Mouse (Mus musculus) frontal cortex, postnatal 36 days (tissue): Measurements from ENCODE around the gene Nynrin.

Experiments used
- DNase-seq, 2 experiments: peaks; one replicate each; pipeline ENCODE4 v3.0.0; 2022; ENCODE audit warnings: low spot score in 2 of 2

The Nynrin gene

DNA sequence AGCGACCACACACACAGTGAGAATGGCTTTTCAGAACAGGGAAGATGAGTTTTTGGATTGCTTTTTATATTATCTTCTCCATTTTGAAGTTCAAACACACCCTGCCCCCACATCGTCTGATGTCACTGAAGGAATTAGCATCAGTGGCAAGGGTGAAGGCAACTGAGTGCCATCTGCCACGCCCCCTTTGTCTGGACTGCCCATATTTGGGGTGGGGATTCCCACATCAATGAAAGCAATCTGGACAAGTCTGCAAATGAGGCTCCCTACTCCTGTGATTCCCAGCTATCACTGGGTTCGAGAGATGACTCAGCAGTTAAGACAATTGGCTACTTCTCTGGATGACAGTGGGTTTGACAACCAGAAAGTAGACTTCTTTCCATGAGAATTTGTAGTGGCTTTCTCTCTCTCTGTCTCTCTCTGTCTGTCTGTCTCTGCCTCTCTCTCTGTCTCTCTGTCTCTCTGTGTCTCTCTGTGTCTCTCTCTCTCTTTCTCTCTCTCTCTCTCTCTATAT, 12.9 kb upstream of the Nynrin start:
- DNase-seq: no peak

- no peak for DNase-seq
Measured at GRCm38 (mm10) chr14:55842794-55843193, 11.0 kb upstream of the Nynrin start.

GRCm38 (mm10) chr14:55845506-55846294, 8.1 kb upstream of the Nynrin start:
- DNase-seq: no peak

GRCm38 (mm10) chr14:55850885-55851284, 2.9 kb upstream of the Nynrin start:
- no peak for DNase-seq

- DNase-seq: no peak
Measured at GRCm38 (mm10) chr14:55852646-55853551, 911 bp upstream of the Nynrin start.

DNA sequence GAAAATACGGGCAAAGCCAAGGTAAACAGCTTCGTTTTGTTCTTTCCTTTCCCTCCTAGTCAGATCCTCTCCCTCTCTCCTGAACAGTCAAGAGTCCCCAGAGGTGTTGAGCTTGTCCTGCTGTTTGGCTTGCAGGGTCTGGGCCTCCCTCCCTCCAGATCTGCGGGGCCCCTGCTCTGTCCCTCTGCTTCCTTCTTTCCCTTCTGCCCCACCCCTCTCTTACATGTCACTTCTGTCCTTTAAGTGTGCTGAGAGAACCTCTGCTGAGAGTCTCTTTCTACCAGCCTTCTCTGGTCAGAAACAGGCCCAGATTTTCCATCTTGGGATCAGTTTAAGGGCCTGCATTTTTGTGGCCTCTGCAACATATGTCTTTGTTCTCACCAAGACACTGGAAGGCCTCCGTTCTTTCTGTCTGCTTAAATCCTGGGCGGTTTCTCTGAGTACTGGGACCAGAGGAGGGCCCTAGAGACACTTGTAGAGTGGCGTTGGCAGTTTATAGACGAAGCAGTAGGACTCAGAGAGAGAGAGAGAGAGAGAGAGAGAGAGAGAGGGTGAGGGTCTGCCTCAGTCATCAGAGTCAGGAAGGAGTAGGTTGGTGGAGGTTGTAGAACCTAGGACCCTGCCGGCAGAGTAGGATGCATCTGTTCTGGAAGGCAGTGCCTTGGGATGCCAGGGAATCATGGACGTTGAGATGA, 743 bp downstream of the Nynrin start:
- DNase-seq: no peak

GRCm38 (mm10) chr14:55855101-55855561, 1.3 kb downstream of the Nynrin start:
- no peak for DNase-seq

DNA sequence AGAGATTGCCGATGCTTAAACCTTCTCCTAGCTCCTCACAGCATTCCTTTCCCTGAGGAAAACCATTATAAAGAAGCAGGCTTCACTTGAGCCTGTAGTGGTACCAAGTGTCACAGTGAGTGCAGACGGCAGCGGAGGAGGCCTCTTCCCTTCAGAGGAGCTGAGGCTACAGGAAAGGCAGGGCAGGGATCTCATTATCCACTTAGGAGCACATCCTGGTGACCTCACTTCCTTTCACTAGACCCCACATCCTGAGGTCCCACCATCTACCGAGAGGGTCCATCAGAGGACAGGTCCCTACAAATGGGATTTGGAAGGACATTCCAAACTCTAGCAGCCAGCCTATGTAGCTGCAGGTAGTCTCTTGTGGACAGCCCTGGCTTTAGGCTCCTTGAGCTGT, 3.8 kb downstream of the Nynrin start:
- DNase-seq: no peak

- DNase-seq: no peak
Measured at GRCm38 (mm10) chr14:55862186-55862585, 8.4 kb downstream of the Nynrin start.

DNA sequence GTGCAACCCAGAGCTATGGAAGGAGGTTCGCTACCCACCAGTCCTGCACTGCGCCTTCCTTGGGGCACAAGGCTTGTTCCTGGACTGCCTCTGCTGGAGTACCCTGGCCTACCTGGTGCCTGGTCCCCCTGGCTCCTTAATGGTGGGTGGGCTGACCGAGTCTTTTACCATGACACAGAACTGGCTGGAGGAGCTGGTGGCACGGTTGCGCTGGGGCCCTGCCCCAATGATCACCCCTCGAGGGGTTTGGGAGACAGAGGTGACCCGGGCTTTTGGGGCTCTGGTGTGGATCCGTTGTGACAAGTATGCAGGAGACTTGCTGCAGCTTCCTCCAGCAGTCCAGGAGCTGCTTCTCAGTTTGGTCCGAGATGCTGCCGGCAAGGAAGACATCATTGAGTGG, 9.2 kb downstream of the Nynrin start:
- DNase-seq: no peak

DNA sequence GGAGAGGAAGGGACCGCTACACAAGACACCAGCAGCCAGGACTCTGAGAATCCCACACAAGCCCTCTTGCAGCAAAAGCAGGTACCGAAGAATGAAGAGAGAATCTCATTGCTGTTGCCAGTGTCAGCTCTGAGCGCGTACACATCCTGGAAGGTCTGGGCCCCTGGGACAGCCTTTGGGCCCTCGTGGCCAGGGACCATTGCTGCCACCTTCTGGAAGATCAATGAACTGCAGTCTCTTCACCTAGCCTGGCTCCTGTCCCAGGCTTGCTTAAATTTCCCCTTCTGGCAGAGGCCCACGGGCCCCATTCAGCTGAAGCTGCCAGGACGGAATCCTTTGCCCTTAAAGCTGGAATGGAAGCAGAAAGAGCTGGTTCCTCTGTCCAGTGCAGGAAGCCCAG, 10.0 kb downstream of the Nynrin start:
- peak; percentile 52 to 56 for DNase-seq

DNA sequence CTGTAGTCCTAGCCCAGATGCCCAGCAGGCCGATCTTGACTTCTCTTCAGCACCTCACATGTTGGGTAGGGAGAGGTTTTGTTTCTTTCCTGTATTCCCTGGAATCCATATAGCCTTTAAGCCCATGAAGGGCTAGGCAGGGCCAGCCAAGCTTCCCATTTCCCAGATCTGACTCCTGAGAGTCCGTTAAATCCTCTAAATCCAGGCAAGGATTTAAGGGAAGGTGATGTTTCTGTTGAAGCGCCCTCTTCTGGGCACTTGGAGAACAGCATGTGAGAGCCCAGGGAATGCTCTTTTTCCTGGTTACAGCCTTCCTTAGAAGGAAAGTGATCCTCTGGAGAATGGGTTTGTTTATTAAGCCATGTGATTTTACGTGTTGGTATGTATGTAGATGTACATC, 13.2 kb downstream of the Nynrin start:
- DNase-seq: peak; percentile 50 to 69

GRCm38 (mm10) chr14:55868230-55869026, 14.6 kb downstream of the Nynrin start:
- no peak for DNase-seq

DNA sequence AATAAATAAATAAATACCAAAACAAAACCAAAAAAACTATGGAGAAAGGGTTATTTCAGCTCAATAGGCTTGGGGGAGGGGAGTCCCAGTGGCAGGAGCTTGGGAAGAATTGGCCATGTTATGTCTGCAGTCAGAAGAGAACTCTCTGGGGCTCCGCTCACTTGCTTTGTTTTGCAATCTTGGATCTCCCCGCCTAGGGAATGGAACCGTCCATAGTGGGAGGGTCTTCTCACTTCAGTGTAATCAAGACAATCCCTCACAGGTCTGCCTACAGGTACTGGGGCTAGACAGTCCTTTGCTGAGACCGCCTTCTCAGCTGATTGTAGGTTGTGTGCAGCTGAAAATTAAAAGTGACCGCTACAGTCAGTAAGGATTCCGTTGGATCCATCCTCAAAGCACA, 15.7 kb downstream of the Nynrin start:
- no peak for DNase-seq

- DNase-seq: no peak
Measured at GRCm38 (mm10) chr14:55872039-55872438, 18.2 kb downstream of the Nynrin start.

DNA sequence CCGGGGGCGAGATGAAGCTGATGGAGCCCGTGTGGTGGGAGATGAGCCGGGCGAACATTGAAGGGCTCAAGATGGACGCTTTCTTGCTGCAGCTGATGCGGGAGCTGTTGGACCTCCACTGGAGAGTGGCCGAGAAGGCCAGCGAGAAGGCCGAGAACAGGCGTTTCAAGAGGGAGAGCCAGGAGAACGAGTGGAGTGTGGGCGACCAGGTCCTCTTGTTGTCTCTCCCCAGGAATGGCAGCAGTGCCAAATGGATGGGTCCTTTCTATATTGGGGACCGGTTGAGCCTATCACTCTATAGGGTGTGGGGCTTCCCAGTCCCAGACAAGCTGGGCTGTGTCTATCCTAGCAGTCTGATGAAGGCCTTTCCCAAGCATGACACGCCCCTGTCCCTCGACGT, 18.7 kb downstream of the Nynrin start:
- no peak for DNase-seq

DNA sequence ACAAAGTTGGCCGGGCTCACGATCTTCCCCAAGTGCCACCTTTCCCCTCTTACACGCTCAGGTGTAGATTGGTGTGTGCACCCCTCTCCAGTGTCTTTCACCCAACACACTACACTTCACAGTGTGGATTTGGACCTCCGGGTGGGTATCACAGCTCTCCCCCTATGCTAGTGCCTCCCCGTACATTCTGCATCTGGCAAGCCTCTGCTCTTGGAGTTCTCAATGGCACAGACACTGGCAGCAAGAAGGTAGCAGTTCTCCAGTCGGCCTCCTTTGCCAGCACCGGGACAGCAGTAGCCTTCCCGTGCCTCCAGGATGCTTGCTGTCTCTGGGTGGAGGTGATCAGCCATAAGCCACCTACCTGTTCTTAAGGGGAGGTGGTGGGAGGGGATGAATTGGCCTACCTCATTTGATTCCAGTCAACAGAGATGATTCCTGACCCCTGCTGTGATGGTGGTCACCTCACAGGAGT, 19.5 kb downstream of the Nynrin start:
- no peak for DNase-seq

GRCm38 (mm10) chr14:55873714-55874683, 20.2 kb downstream of the Nynrin start:
- peak; percentile 72 to 74 for DNase-seq

DNA sequence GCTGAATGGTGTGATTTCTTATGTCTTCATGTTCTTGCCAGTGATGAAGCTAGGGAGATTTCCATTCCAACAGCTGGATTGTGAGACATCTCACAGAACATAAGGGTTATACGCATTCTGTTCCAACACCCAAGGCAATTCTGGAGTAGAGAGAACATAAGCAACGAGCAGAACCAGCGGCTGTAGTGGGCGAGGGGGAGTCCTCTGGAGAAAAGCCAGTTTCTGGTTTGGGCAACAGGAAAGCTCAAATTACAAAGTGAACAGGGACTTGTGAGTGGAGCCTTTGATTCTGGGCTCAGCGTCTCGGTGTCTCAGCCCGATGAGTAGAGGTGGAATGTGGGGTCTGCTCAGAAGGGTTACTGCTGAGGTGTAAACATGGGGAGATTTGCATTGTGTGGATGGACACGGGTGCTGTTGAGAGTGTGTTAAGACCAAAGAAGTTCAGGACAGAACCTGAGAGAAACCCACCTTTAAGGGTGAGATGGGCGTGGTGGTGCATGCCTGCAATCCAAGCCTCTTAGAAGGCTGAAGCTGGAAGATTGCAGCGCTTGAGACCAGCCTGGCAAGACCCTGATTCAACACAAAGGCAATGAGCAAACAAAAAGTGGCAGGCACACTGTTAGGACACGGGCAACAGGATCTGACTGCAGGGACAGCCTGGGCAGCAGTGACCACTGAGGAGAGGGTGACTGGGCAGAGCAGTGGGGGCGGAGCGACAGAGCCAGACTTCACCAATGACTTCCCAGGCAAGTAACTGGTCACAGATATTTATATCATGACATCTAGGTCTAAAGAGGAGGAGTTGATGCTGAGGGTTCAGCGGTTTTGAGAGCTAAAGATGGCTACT, 23.9 kb downstream of the Nynrin start:
- DNase-seq: no peak
